Mouse (Mus musculus): ENCODE measurements around the gene Cyp26b1. TPM values are rescaled to one million over a fixed set of nuclear protein-coding genes. Genes with fewer than 3 reads are reported as not detected.

The Cyp26b1 gene
- under 1 TPM in 1 of 2 experiments, not detected in 1; 0.04 TPM for polyA plus RNA-seq (2017; shearing (Covaris generic))

GRCm38 (mm10) chr6:84593693-84594092 lies at the start of gene Cyp26b1:
Cyp26b1 (minus strand) TSS chr6:84593908.

All from activated CD4-positive, CD25-positive, alpha-beta regulatory T cell (primary cell).